Mouse (Mus musculus) olfactory bulb, adult 2 months (tissue): ENCODE measurements around the gene Csnk2a1. TPM values are rescaled to one million over a fixed set of nuclear protein-coding genes. Genes with fewer than 3 reads are reported as not detected.
A peak's percentile ranks its signal among the peaks of the same experiment; 100 is the strongest.

Source experiments
- H3K27ac ChIP-seq: fragments of 200-500 bp; 2 replicates; pipeline ENCODE4 v1.5.1; 2012; ENCODE audit warnings: low read depth, low read length; ENCODE audit not compliant: insufficient read depth
- H3K4me1 ChIP-seq: fragments of 200-500 bp; 2 replicates; pipeline ENCODE4 v1.6.1; 2012; ENCODE audit warnings: low read length; ENCODE audit not compliant: control insufficient read depth, insufficient read depth
- H3K4me3 ChIP-seq: fragments of 200-500 bp; 2 replicates; pipeline ENCODE4 v1.5.1; 2012; ENCODE audit warnings: mild to moderate bottlenecking, low read depth, low read length, moderate library complexity; ENCODE audit not compliant: insufficient read depth
- CTCF ChIP-seq: fragments of 200-500 bp; IDR thresholded peaks from 2 replicates; pipeline ENCODE4 v1.5.1; 2012; ENCODE audit warnings: low read depth, mild to moderate bottlenecking, low read length, moderate library complexity; ENCODE audit not compliant: insufficient read depth
- POLR2A ChIP-seq: fragments of 200-500 bp; IDR thresholded peaks from 2 replicates; pipeline ENCODE4 v1.6.1; 2012; ENCODE audit warnings: mild to moderate bottlenecking, low read depth, low read length, moderate library complexity; ENCODE audit not compliant: insufficient read depth
- WGBS: fragments of 180-500 bp; shearing (Covaris S2); methylation state at CpG from one replicate; pipeline ENCODE4 v1.1.7; 2018; 5-methylcytosine and 5-hydroxymethylcytosine counted together
- polyA plus RNA-seq: library from polyadenylated mRNA; stranded (reverse); fragments of >200 nt; gene quantifications from 2 replicates; pipeline ENCODE4 v1.2.4, GENCODE M21; 2012; ENCODE audit warnings: low replicate concordance; ENCODE audit not compliant: missing spikeins, insufficient read depth, insufficient read length

Csnk2a1 gene
- polyA plus RNA-seq: 208 TPM in 1 of 2 replicates, not detected in the other

DNA sequence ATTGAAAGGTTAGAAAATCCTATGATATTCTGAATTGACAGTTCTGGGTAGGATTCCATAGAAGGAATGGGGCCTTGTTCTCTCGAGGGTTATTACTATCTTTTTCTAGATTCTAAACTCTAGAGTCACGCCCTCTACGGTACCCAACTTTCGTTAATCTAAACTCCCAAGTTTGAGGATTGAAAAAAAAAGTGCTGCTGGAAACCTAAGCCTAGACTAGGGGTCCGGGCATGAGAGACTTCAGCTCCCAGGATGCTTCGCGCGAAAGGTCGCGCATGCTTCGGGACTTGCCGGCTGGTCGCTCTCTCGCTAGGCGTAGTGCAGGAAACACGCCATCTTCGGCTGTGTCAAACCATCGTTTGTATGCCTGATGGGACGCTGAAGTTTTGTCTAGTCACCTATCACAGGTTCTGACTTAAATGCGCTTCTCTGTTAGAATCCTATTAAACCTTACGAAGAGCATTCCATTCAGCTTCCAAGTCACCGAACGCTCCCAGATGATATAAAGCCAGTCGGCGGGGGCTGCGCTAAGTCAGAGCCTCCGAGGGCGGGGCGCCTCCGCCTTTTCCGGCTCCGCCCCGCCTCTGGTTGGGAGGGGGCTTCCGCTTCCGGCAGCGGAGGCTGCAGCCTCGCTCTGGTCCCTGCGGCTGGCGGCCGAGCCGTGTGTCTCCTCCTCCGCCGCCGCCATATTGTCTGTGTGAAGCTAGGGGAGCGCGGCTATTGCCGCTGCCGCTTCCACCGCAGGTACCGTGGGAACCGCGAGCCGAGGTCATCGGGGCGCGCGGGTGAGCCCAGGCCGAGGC, at the start of gene Csnk2a1:
Csnk2a1 (plus strand) TSS at position 592 of the 803 bp plus-strand sequence.
- WGBS: under 1% methylated on average over 58 of the region's 58 CpGs
- H3K4me1 ChIP-seq: peaks cover 3% of the 10 kb centered on the region; the same call in 1 of the 2 replicates
- peak within 1 kb of the TSS; percentile 92 for H3K27ac ChIP-seq
- peak within 1 kb of the TSS; percentile 93 for H3K4me3 ChIP-seq
- TF ChIP-seq CTCF (no peak), POLR2A (peak; percentile 83)

DNA sequence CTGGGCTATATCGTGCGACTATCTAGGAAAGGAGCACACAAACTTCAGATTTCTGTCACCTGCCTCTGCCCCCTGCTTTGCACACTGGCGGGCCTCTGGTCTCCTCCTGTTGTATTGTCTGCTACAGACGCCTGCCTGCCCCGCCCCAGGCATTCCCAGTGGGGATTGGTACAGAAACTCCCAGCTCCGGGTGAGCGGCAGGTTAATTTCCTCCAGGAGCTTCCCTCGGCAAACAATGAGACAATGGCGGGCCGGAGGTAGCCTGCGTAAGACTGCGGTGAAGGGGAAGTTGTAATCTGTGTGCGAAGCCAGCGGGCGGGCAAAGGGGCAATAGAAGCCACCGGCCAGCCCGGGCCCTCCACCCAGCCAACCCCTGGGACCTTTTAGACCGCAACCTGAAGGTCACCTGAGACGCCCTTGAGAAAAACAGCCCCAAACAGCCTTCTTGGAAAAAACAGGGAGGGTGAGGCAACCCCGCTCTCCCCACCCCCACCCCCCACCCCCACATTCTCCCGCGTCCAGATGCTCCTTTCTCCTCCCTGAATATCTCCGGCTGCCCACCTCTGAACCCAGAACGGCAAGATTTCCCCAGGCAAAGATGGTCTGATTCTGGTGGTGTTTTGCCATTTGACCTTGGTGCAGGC, 49.4 kb upstream of the Csnk2a1 start:
- Histone ChIP-seq H3K27ac (no peak overlapping the region), H3K4me3 (no peak overlapping the region), H3K4me1 (peaks cover 9% of the 10 kb centered on the region)
- 25% methylated on average over 24 of the region's 24 CpGs for WGBS
- TF ChIP-seq POLR2A (no peak), CTCF (no peak)

DNA sequence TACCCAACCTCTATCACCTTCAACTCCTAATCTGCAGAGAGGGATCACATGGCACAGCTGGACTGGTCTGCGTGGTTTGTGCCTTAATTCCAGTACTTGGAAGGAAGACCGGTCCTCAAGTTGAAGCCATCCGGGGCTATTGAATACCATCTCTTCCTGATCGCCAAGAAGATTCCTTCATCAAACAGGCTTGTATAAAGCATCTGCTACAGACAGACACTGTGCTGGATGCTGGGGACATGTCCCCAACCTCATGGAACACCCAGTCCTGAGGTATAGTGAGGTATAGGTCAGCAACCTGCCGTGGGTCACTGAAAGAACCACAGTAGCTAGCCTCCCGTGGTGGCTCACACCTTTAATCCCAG, 48.9 kb upstream of the Csnk2a1 start:
- H3K27ac ChIP-seq: no peak overlapping the region
- no peak for TF ChIP-seq CTCF
- no peak for TF ChIP-seq POLR2A
- H3K4me3 ChIP-seq: no peak overlapping the region
- 89% methylated on average over 6 of the region's 6 CpGs for WGBS
- H3K4me1 ChIP-seq: peaks cover 9% of the 10 kb centered on the region

DNA sequence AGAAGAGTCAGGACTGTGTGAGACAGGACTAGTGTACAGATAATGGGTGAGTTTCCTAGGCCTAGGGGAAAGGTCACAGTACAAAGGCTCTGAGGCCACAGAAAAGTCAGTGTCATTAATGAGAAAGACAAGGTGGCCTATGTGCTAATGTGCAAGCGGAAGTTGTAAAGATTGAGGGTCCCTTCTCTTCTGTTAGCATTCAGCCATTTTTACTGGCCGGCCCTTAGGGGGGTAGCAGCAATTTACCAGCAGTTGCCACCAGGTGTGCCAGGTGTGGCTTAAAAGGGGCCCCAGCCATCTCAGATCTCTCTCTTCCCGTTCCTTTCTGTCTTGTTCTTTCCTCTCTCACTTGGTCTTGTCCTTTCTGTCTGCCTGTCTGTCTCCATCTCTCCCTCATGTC, 48.3 kb upstream of the Csnk2a1 start:
- Histone ChIP-seq H3K4me3 (no peak overlapping the region), H3K27ac (no peak overlapping the region), H3K4me1 (peaks cover 9% of the 10 kb centered on the region)
- 94% methylated on average over 3 of the region's 3 CpGs for WGBS
- TF ChIP-seq POLR2A: no peak
- TF ChIP-seq CTCF: no peak

DNA sequence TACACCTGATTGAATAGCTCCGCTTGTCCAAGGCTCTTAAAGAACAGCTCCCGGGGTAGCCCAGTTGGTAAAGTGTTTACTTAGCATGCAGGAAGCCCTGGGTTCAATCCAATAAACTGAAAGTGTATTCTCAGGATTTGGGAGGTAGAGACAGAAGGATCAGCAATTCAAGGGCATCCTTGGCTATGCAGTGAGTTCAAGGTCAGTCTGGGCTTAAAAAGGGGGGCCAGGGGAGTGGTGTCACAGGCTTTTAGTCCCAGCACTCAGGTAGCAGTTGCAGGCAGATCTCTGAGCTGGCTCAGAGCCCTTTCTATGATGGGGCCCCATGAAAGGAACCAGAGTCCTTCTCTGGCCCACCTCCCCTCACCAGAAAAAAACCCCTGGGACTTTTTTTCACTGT, 47.3 kb upstream of the Csnk2a1 start:
- Histone ChIP-seq H3K27ac (no peak overlapping the region), H3K4me1 (peaks cover 9% of the 10 kb centered on the region), H3K4me3 (no peak overlapping the region)
- TF ChIP-seq CTCF (no peak), POLR2A (no peak)
- 96% methylated on average over 2 of the region's 2 CpGs for WGBS

DNA sequence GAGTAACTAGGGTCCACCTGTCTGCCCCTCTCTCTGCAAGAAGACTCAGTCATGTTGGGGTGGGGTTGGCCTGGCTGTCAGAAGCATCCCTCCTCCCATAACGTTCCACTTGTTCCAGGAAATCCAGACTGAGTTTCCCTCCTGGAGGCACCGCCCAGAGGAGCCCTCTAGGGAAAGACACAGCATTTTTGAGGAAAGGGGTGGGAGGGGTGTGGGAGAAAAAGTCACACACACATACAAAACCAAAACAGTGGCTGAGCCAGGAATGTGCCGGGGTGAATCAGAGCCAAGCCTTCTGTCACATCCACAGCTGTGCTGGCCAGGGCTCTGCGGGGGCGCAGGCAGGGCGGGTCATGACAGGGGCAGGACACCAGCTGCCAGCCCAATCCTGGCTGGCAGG, 46.3 kb upstream of the Csnk2a1 start:
- TF ChIP-seq POLR2A: no peak
- TF ChIP-seq CTCF: no peak
- H3K4me1 ChIP-seq: peaks cover 9% of the 10 kb centered on the region
- H3K4me3 ChIP-seq: no peak overlapping the region
- WGBS: 27% methylated on average over 6 of the region's 6 CpGs
- H3K27ac ChIP-seq: no peak overlapping the region

DNA sequence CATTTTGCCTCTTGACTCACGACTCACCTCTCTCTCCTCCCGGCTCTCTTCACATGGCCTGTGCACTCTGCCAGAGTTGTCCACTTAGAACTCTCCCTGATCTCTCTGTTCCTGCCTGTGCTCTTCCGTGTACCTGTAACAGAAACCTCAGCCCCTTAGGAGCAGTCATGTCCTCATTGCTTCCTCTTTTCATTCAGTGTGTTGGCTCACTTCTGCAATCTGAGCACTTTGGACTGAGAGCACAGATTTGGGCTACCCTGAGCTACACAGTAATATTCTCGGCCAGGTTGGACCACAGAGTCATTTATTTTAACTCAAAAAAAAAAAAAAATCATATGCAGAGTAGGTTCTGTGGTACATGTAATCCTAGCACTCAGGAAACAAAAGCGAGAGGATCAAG, 39.5 kb upstream of the Csnk2a1 start:
- H3K27ac ChIP-seq: no peak overlapping the region
- peaks cover 11% of the 10 kb centered on the region; the same call in 1 of the 2 replicates for H3K4me1 ChIP-seq
- no peak for TF ChIP-seq POLR2A
- no peak for TF ChIP-seq CTCF
- H3K4me3 ChIP-seq: no peak overlapping the region
- 90% methylated on average over 5 of the region's 5 CpGs for WGBS

DNA sequence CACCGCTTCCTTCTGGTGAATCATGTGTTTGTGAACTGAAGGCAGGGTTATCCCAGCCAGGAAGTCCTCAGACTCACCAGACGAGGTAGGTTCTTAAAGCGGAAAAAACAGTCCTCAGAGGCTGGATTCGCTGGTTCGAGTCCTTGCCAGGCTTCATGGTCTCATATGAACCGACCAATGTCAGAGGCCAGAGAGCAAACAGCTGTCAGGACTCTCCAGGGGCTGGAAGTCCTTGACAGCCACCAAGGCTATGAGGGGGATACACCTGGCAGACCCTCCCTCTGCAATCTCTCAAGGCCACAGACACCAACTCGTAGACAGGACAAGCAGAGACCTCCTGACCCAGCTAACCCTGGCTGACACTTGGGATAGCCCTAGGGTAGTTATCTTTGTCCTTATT, 37.4 kb upstream of the Csnk2a1 start:
- H3K4me3 ChIP-seq: no peak overlapping the region
- H3K27ac ChIP-seq: no peak overlapping the region
- H3K4me1 ChIP-seq: peaks cover 11% of the 10 kb centered on the region; the same call in 1 of the 2 replicates
- TF ChIP-seq CTCF (no peak), POLR2A (no peak)
- WGBS: 77% methylated on average over 7 of the region's 7 CpGs

DNA sequence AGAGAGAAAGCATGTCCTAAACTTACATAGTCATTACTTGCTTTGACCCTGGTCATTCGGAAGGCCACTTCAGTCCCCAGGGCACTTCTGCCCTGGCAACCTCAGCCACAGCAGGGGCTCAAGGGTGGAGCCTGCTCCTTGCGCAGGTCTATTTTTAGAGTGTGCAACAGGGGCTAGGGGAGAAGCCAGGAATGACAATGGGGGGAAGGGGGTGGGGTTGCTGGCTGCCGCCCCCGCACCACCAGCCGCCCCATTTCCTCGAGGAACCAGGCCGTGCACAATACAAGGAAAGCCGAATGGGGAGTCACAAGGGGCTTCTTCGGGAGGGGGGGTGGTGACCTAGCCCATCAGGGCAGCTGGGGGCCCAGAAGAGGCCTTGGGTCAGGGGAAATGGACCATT, 37.0 kb upstream of the Csnk2a1 start:
- Histone ChIP-seq H3K27ac (no peak overlapping the region), H3K4me3 (no peak overlapping the region), H3K4me1 (peaks cover 11% of the 10 kb centered on the region; the same call in 1 of the 2 replicates)
- 53% methylated on average over 9 of the region's 9 CpGs for WGBS
- TF ChIP-seq POLR2A (no peak), CTCF (no peak)
